Mouse (Mus musculus) layer of hippocampus, adult 9-10 months (tissue): Measurements from ENCODE around the gene Pif1.

ENCODE experiments used
- DNase-seq: peaks from one replicate; pipeline ENCODE4 v3.0.0; 2022; ENCODE audit warnings: low spot score

Pif1 gene

DNA sequence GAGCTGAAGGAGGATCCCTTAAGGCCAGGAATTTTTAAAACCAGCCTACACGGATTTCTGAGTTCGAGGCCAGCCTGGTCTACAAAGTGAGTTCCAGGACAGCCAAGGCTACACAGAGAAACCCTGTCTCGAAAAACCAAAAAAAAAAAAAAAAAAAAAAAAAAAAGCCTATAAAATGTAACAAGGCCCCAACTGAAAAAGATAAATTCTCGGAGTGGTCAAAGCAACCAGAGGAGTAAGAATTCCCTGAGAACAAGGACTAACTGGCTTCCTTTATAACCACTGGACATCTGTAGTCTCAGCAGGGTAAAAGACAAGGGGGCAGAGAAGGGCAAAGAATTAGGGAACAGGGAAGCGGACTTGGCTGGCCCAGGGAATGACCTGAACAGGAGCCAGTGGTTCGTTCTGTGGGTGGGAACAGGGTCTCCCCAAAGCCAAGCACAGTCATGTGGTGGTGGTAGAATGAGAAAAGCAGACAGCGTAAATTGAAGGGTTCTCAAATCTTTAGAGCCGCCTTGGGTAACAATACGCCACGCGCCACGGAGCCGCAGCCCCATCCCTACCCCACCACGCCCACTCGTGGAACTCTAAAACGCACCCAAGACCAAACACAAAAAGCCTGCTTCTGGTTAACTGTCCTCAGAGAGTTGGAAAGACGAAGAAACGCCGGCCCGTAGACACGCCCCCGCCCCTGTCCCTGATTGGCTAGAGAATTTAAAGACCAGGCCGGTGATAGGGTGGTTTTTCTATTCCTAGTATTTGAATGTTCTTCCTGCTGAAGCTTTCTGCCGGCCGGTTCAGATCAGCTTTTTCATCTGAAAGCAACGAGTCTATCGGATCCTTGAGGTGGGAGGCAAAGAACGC is at the start of gene Pif1:
Gene Pif1, plus strand, starts transcription at position 755 of the 864 bp plus-strand sequence.
- DNase-seq = no peak

DNA sequence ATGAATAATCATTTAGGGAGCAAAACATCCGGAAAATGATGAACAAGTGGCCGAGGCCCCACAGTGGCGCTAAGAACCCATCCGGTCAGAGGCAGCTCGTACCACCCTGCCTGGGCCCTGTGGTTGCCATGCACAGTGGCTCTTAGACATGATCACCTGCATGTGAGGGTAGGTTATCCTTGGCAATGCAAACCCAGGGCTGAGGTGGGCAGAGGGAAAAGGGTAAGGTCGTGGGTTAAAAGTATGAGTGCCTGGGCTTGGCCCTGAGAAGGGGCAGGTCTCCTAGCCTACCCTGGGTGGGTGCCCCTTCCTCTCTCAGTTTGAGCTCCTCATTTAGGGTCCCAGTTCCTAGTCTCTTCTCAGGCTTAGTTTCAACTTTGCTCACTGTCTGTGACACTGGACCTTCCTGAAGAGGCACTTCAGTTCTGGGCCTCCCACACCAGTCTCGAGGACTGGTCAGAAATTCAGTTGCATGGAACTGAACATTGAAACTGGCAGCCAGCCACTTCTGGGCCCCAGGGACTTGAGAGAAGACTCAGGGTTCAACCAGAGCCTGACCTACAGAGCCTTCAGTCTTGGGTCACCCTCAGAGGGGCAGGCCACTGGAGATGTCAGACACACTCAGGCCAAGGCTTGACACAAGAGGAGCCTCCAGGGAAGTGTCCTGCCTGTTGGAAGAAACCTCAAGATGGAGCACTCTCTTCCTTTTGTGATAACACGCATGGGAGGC is 48.9 kb upstream of the Pif1 start:
- DNase-seq = no peak

DNA sequence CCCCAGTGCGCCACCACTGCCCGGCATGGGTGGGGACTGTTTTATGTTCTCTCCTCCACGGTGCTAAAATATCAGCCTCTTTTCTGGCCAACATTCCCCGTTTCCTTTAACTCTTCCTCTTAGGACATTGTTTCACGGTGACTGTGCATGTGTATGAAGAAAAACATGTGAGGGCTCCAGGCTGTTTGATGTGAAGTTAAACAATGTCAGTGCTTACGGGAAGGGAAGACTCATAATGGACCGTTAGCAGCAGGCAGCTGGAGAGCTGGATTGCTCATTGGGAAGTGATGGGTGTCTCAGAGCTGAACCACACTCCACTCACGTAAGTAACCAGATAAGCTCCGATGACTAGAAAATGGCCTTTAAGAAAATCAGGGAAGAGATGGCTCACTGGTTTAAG is 47.3 kb upstream of the Pif1 start:
- no peak for DNase-seq

DNA sequence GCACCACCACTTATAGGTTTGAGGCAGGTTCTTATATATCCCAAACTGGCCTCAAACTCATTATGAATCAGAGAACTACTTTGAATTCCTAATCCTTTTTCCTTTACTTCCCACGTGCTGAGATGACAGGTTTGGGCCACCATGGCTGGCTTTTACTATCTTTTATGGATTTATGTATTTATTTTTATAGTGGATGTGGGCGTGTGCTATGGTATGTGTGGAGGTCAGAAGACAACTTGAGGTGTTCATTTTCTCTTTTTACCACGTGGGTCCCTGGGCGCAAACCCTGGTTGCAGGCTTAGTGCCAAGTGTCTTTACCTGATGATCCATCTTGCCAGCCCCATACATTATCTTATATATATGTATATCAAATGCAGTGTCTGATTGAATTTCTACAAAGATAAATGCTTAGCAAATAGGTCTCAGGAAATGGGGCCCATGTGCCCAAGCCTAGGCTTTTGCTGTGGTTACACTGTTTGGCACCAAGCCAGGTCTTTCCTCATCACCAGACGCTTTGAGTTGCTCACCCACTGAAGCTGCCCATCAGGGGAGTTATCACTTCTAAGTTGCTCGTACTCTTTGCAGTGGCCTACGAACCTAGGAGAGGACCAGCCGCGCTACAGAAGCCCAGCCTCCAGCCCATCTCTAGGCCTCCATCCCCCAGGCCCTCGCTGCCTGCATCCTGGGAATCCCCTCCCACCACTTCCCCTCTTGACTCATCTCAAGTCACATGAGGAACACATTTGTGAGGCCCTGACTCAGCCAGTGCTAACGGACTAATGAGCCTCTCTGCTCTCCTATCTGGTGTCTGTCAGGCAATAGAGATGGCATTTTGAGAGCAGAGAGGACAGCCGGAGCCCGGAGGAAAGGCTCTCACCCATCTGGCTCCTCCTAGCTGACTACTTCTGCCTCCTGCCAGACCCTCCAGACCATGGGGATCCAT is 45.6 kb upstream of the Pif1 start:
- DNase-seq = peak; percentile 46

DNA sequence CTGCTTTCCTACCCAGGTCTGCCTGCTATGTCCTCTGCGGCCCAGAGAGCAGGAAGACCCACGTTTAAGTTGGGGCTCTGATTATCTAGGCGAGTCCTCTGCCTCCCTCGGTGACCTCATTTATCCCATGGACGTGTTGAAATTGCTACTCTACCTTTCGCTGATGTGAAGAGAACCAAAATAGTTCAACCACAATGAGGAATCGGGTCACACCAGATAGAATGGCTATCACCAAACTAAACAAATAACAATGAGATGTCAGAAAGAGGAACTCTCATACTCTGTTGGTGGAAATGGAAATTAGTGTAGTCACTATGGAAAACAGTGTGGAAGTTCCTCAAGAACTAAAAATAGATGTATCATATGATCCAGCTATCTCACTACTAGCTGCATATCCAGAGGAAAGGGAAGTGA is 44.8 kb upstream of the Pif1 start:
- DNase-seq = no peak

DNA sequence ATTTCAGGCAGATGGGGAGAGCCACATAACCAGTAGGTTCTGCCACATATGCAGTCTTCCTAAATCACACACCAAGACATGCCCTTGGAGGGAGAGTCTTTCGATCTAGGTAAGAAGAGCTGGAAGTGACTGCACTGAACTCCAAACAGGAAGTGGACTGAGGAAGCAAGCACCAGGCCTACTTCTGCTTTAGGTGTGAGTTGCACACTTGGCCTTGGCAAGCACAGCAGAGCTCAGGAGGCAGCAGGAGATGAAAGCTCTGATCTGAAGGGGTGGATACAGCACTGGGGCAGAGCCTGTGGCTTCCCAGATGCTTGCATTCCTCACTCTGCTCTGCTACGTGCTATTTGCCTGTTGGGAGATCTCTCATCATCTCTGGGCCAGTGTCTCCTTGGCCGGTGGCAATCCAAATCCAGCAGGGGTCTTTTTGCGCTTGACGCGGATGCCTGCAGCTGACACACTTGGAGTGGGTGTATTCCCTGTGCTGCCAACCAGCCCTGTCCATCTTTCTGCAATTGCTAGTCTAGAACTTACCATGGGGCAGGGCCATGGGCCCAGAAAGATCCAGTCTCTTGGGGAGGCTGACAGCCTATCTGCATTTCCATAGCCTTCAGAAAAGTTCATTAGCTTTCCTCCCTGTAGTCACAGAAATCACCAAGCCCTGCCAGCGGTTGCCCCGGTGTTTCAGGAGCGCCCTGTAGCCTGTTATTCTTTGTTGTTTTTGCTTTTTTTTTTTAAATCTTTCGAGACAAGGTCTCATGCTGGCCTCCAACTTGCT is 41.1 kb upstream of the Pif1 start:
- DNase-seq = no peak

DNA sequence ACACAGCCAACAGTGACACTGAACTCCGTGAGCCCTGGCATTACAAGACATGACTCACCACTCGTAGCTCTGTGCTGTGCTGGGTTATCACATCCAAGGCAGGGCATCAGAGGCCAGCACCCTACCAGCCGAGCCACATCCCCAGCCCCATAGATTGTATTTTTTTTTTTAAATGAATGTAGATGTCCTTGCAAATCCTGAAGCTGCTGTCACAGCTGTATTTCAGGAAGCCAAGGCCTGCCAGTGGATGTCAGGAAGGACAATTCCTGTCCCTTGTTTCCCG is 40.6 kb upstream of the Pif1 start:
- DNase-seq = no peak

DNA sequence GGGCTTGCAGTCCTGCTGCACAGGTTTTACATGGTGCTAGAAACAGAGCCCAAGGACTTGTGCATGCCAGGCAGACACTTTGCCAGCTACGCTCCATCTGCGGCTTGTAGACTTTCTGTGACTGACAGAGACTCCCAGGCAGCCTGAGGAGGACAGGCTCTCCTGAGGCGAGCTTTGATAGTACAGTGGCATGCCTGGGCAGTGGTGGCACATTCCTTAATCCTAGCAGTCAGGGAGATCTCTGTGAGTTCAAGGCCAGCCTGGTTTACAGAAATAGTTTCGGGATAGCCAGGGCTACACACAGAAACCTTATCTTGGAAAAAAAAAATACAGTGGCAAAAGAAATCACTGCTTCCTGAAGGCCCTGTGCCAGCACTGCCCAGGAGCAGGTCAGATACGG is 39.8 kb upstream of the Pif1 start:
- no peak for DNase-seq

DNA sequence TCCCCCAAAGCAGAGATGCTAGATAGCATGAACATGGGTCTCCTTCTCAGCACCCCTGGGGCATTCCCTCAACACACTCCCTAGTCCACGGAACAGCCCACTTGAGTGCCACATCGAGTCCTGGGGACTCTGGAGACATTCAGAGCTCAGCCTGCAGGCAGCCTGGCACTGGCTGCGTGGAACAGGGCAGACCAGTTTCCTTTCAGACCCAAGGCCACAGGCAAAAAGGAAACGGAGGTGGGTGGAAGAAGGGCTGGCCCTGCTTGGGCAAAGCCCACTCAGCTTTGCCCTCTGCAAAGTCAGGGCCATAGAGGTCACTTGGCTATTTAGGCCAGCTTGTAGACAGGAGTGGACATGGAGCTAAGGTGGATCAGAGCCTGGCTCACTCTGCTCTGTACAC is 39.1 kb upstream of the Pif1 start:
- no peak for DNase-seq

DNA sequence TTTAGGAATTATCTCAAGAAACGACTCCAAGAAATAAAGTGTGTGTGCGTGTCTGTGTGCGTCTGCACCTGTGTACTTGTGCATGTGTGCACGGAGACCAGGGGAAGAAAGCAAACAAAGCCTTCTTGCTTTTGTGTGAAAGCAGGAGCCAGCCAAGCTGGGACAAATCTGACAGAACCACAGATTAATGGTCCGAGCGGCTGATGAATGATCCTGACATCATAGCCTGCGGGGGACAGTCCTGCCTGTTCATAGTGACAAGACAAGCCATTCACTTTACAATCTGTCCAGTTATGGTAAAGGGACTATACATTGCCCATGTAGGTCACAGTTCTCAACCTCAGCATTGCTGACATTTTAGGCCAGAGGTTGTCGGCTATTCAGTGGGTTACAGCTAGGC is 38.6 kb upstream of the Pif1 start:
- DNase-seq = no peak

DNA sequence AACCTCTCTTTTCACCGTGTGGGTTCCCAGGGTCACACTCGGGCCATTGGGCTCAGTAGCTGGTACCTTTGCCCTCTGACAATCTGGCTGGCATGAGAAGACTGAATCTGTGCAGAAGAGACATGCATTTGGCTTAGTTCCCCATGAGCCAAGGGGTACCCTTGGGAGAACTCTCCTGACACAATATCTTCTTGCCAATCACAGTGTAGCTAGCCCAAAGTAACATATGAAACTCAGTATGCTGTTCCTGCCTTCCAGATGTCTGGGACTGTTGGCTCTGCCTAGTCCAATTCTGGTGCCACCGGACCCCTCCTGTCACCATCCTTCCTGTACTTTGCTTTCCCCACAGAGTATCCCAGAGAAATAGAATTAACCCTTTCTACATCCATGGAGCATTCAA is 37.8 kb upstream of the Pif1 start:
- no peak for DNase-seq

DNA sequence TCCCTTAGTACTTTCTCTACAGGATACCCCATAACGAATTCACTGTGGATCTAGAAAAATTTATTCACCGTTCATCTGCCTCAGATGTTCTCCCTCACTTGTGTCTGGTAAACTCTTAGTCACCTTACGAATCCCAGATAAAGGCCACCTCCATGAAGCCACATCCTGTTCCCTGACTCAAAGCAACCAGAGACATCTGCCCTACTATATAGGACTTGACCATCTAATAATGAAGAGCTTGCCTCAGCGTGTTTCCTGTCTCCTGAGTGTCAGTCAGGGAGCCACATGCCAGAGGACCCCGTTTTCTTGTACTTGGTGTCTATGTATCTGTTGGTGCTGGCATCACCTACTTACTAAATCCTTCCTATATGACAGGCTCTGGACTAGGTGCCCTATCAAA is 37.3 kb upstream of the Pif1 start:
- DNase-seq = no peak

DNA sequence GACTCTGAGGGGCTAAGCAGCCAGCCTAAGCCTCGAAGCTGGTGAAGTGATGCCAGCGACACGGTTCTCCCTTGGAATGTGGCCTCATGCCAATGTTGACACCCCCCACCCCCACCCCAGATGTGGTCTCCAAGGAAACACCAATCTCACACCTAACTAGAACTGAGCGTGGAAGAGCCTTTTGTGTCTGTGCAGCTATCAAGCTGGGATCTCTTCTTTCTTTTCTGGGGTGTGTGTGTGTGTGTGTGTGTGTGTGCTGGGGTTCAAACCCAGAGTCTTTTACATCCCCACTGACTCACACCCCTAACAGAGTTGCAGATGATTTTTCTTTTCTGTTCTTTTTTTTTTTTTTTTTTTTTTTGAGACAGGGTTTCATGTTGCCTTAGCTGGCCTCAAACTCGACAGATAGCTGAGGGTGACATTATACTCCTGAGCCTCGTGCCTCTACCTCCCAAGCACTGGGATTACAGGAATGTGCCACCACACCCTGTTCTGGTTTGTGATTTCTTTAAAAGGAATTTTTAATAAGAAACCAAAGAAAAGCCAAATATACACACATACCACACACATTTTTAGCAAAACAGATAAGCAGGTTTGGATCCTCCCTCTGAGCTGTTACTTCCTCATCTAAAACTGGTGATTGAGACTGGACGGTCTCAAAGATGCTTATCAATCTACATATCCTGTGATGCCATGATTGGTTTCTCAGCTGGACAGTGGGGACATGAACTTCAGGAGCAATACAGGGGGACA is 36.7 kb upstream of the Pif1 start:
- DNase-seq = no peak

DNA sequence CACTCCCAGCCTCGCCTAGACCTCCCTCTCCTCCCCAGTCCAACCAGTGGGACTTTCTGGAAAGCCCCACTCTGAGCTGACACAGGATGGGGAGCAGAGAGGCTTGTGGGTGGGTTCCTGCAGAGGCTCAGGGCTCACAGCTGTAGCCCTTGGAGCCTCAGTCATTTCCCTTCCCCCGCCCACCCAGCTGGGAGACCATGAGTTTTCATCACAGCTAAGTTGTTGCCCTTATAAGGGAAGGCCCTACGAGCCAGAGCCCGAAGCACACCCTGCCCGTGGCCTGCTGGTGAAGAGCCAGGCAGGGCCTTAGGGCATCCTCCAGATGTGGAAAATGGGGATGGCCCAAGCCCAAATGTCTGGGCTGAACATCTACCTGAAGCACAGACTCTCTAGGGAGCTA is 35.9 kb upstream of the Pif1 start:
- no peak for DNase-seq

DNA sequence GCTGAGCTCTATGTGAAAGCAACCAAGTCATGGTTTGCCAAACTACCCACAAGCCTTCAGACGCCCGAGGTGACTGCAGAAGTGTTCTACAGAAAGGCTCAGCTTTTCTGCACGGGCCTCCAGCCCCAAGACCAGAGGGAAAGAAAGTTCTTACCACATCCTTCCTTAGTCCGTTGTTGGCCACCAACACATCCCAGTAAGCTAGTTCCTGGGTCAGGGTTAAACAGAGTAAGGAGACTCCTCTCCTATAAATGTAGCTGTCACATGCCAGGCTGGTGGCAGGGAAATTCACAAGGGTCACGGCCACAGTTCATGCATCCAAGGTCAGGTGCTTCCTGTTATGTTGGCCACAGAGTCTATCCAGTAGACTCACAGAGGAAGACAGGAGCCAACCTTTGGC is 34.8 kb upstream of the Pif1 start:
- no peak for DNase-seq

DNA sequence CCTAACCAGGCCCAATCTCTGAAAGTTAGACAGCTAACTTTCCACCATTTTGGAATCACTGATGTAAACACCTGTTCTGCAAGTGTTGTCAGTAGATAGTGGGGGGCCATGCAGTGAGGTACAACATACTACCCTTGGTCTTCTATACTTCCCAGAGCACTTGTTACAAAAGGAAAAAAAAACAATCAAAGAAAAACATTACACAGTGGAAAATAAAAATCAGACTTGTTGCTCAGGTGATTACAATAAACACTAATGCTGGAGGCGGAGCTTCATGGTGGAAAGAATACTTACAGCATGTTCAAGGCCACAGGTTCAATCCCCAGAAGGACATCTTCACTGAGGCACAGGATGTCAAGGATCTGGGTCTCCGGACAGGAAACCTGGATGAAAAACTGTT is 34.2 kb upstream of the Pif1 start:
- DNase-seq = no peak

DNA sequence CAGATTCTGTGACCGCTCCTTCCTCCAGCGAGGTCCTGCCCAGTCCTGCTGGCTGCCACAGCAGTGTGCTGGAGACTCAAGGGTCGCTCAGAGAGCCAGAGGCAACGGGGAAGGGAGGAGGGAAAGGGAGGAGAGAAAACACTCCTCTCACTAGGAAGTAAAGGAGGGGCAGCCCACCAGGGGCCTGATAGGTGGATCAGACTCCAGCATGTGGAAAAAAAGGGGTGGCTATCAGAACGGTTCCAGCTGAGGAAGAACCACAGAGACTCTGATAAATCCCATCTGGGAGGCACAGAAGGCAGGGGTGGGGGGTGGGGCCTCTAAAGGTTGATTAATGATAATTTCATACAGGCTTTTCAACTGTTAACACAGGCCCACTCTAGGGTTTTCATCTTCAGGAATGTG is 32.0 kb upstream of the Pif1 start:
- DNase-seq = no peak

DNA sequence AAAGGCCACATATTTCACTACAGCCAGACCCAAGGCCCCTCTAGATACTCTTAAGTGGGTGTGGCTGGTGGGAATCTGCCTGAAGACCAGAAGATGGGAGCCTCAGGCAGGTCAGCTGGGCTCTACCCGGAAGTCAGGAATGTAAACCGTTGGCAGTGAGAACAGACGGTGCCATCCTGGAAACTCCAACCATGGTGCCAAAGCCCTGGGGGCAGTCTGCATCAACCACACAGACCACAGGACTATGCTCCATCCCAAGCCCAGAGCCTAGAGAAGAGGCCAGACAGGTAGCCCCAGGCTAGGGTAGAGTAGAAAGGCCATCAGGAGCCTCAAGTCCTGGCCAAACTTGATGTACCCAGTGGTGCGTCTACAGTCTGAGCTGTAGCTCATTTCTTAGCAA is 31.3 kb upstream of the Pif1 start:
- no peak for DNase-seq

DNA sequence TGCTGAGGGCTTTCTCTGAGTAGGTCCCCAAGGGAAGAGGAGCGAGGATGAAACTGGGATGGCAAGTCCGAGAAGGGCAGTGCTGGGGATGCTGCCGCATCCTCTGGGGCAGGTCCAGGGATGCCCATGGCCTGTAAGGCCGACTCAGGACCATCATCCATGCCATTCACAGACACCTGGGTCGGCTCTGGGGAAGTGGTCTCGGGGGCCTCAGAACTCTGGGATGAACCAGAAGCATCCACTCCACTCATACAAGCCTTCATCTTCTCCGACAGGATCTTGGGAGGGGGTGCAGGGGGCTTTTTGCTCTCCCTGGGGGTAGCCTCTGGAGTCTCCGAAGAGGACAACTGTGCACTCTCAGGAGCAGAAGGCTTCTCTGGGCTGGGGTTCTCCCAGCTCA is 30.6 kb upstream of the Pif1 start:
- DNase-seq = no peak

DNA sequence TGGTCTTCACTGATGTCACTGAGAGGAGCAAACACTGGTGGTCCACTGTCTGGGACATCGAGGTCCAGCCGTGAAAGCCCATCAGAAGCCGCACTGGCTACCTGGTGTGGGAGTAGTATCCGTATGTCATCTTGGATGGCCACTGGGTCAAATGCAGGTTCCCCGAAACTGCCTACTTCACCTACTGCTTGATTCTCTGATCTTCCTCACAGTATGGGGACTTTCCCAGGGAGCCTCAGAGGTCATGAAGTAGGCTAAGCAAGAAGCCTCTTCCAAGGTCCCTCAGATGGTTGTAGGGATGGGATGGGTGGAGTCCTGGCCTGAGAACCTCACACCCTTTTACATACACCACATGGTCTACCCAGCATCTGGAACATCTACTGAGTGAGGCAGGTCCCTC is 30.0 kb upstream of the Pif1 start:
- no peak for DNase-seq

DNA sequence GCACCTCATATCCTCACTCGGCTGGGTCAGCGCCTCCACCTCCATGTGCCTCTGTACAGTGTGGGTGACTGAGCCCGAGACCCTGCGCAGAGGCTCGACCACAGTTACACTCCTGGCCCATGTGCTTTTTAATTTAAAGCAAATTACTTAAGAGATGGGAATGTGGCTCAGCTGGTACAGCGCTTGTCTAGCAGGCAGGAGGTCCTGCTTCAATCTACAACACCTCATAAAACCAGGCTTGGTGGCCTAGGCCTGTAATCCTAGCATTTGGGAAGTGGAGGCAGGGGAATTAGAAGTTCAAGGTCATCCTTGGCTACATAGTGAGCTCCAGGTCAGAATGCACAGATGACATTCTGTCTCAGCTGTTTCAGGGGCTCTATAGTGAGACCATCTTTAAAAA is 28.2 kb upstream of the Pif1 start:
- no peak for DNase-seq
